Mouse (Mus musculus) midbrain, postnatal 0 days (tissue): ENCODE measurements at regions not wholly inside any gene's neighbourhood (a gene's known extent, or its start where the extent isn't known, plus 50 kb on each side); places are given as distances from the start of the nearest gene placed in this dataset.

Experiments
- ATAC-seq: fragments of 200-750 bp; cut with Nextera tagmentation; 2 replicates; pipeline ENCODE4 v1.8.0; 2017; ENCODE audit warnings: moderate number of reproducible peaks, mild to moderate bottlenecking, moderate TSS enrichment, moderate library complexity; ENCODE audit not compliant: low FRiP score
- DNase-seq: peaks from one replicate; pipeline ENCODE4 v3.0.0-alpha.2; 2015; ENCODE audit warnings: low spot score
- H3K27ac ChIP-seq: fragments of 300-500 bp; sonication (generic); 2 replicates; pipeline ENCODE4 v1.5.1; 2014; ENCODE audit warnings: low read depth, mild to moderate bottlenecking, low read length, mixed read lengths
- H3K27me3 ChIP-seq: fragments of 300-500 bp; sonication (generic); 2 replicates; pipeline ENCODE4 v1.6.1; 2014; ENCODE audit warnings: low read length, control low read depth, mixed read lengths; ENCODE audit not compliant: insufficient read depth
- H3K36me3 ChIP-seq: fragments of 300-500 bp; sonication (generic); 2 replicates; pipeline ENCODE4 v1.6.1; 2014; ENCODE audit warnings: low read length, control low read depth, mixed read lengths; ENCODE audit not compliant: insufficient read depth
- H3K4me1 ChIP-seq: fragments of 300-500 bp; sonication (generic); 2 replicates; pipeline ENCODE4 v1.6.1; 2014; ENCODE audit warnings: mild to moderate bottlenecking, control low read depth, antibody characterized with exemption, low read length, mixed read lengths; ENCODE audit not compliant: insufficient read depth
- H3K4me2 ChIP-seq: fragments of 300-500 bp; sonication (generic); 2 replicates; pipeline ENCODE4 v1.6.1; 2014; ENCODE audit warnings: low read depth, mild to moderate bottlenecking, low read length, mixed read lengths; ENCODE audit not compliant: poor library complexity, severe bottlenecking
- H3K4me3 ChIP-seq: fragments of 300-500 bp; sonication (generic); 2 replicates; pipeline ENCODE4 v1.5.1; 2014; ENCODE audit warnings: low read depth, mild to moderate bottlenecking, low read length, moderate library complexity
- H3K9ac ChIP-seq: fragments of 300-500 bp; sonication (generic); replicated peaks from 2 replicates; pipeline ENCODE4 v1.6.1; 2014; ENCODE audit warnings: mild to moderate bottlenecking, low read length, moderate library complexity, mixed read lengths; ENCODE audit not compliant: poor library complexity, severe bottlenecking
- H3K9me3 ChIP-seq: fragments of 300-500 bp; sonication (generic); 2 replicates; pipeline ENCODE4 v1.6.1; 2016; ENCODE audit warnings: low read length, control low read depth
- CTCF ChIP-seq: IDR thresholded peaks from 2 replicates; pipeline ENCODE4 v1.5.1; 2016; ENCODE audit warnings: antibody characterized with exemption, mild to moderate bottlenecking
- WGBS: fragments of 180-500 bp; shearing (Covaris S2); extraction: QIAGEN DNeasy Blood & Tissue Kit; methylation state at CpG from one replicate; pipeline ENCODE4 v1.1.7; 2014; 5-methylcytosine and 5-hydroxymethylcytosine counted together

DNA sequence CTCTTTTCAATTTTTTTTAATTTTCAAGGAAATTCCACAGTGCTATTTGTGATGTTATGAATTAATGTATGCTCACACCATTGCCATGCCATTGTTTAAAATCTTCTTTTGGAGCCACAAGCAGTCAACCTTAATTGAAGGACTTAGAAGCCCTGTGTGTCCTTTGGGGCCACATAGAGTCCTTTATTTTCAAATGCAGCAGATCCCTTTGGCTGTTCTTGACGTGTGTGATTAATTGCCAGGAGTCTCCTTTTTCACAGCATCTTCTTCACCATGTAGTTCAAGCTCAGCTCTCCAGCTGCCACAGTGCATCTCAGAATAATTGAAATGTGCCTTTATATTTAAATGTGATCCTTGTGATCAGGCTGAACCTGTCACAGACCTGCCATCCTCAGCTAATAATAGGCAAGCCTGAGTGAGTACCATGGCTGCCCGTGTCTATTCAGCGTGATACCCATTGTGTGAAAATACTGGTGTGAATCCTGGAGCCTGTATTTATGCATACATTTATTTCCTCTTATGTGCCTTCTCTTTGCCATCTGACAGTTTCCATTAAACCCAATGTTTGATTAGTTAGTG is 114.4 kb upstream of the Ndst4 start:
- no peak overlapping the region for H3K4me2 ChIP-seq
- no peak for TF ChIP-seq CTCF
- no peaks in the 10 kb centered on the region for H3K36me3 ChIP-seq
- no peaks in the 10 kb centered on the region for H3K9me3 ChIP-seq
- no peaks in the 10 kb centered on the region for H3K27me3 ChIP-seq
- no peak overlapping the region for H3K4me3 ChIP-seq
- ATAC-seq (no peak; the same call in 1 of the 2 replicates), DNase-seq (no peak)
- no peaks in the 10 kb centered on the region for H3K4me1 ChIP-seq
- H3K9ac ChIP-seq = no peak overlapping the region
- WGBS = 19% methylated on average over 3 of the region's 3 CpGs
- no peak overlapping the region for H3K27ac ChIP-seq

DNA sequence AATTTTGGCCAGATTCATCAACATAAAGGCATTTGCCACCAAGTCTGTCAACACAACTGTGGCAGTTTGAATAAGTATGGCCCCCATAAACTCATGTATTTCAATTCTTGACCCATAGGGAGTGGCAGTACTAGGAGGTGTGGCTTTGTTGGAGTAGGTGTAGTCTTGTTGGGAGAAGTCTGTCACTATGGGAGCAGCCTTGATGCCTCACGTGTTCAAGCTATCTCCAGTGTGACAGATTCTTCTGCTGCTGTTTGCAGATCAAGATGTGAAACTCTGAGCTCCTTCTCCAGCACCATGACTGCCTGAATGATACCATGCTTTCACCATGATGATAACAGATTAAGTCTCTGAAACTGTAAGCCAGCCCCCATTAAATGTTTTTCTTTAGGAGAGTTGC is 97.2 kb upstream of the Ndst4 start:
- WGBS = 84% methylated on average over 1 of the region's 1 CpGs
- no peak for DNase-seq
- Histone ChIP-seq H3K9ac (no peak overlapping the region), H3K9me3 (no peaks in the 10 kb centered on the region), H3K36me3 (no peaks in the 10 kb centered on the region), H3K4me2 (no peak overlapping the region), H3K27me3 (no peaks in the 10 kb centered on the region), H3K4me3 (no peak overlapping the region), H3K27ac (no peak overlapping the region), H3K4me1 (no peaks in the 10 kb centered on the region)
- no peak for TF ChIP-seq CTCF
- ATAC-seq = no peak

DNA sequence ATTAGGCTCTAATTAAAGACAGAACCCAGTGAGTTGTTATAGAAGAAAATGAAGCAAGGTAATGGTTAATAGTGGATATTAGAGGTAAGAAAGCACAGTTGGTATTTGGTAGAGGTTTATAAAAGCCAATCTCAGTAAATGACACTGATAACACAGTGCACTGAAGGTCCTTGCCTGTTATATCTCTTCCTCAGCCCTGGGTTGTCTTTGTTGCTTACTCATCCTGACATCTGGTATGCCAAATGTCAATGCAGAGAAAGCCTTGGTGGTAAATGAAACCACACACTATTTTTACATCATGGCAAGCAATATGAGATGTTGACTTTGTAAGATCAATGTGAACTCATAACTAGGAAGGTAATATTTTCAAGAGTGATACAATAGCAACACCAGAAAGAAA is 76.8 kb upstream of the Ndst4 start:
- no peak overlapping the region for H3K9ac ChIP-seq
- H3K4me2 ChIP-seq = no peak overlapping the region
- H3K4me1 ChIP-seq = no peaks in the 10 kb centered on the region
- no peaks in the 10 kb centered on the region for H3K27me3 ChIP-seq
- no peaks in the 10 kb centered on the region for H3K9me3 ChIP-seq
- ATAC-seq (no peak), DNase-seq (no peak)
- TF ChIP-seq CTCF = no peak
- no peak overlapping the region for H3K4me3 ChIP-seq
- H3K36me3 ChIP-seq = no peaks in the 10 kb centered on the region
- no peak overlapping the region for H3K27ac ChIP-seq

DNA sequence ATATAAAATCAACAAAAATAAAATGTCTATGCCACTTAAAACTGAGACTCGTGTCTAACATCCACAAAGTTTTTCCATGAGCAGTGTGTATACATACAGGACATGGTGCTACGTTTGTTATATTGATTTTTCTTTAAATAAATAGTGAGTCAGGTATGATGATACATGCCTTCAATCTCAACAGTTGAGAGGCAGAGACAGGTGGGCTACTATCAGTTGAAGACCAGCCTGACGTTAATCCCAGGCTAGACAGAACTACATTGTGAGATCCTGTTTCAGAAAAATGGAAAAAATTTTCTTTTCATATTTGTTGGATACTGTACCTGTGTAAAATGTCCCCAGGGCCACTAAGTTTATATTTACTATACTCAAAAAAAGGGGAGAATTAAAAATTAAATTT is 66.5 kb upstream of the Ndst4 start:
- Histone ChIP-seq H3K9ac (no peak overlapping the region), H3K36me3 (no peaks in the 10 kb centered on the region), H3K4me1 (no peaks in the 10 kb centered on the region), H3K4me3 (no peak overlapping the region), H3K27ac (no peak overlapping the region), H3K4me2 (no peak overlapping the region), H3K9me3 (no peaks in the 10 kb centered on the region), H3K27me3 (no peaks in the 10 kb centered on the region)
- WGBS = 85% methylated on average over 3 of the region's 3 CpGs
- DNase-seq (no peak), ATAC-seq (no peak)
- TF ChIP-seq CTCF = no peak

- no peak for DNase-seq
Observed at GRCm38 (mm10) chr3:125338178-125338692, 65.6 kb upstream of the Ndst4 start.

More at GRCm38 (mm10) chr3:125338178-125338692, 65.6 kb upstream of the Ndst4 start:
- no peak overlapping the region for H3K4me3 ChIP-seq
- H3K9ac ChIP-seq = no peak overlapping the region
- H3K27ac ChIP-seq = no peak overlapping the region
- no peaks in the 10 kb centered on the region for H3K36me3 ChIP-seq
- H3K27me3 ChIP-seq = no peaks in the 10 kb centered on the region
- no peak overlapping the region for H3K4me2 ChIP-seq
- ATAC-seq = no peak
- no peaks in the 10 kb centered on the region for H3K9me3 ChIP-seq
- 66% methylated on average over 6 of the region's 6 CpGs for WGBS
- TF ChIP-seq CTCF = no peak
- H3K4me1 ChIP-seq = no peaks in the 10 kb centered on the region
